Mouse (Mus musculus): ENCODE results near the gene Cldn8. TPM values are rescaled to one million over a fixed set of nuclear protein-coding genes. Genes with fewer than 3 reads are reported as not detected.

Gene Cldn8
- polyA plus RNA-seq, 1 experiment, result not detected

DNA sequence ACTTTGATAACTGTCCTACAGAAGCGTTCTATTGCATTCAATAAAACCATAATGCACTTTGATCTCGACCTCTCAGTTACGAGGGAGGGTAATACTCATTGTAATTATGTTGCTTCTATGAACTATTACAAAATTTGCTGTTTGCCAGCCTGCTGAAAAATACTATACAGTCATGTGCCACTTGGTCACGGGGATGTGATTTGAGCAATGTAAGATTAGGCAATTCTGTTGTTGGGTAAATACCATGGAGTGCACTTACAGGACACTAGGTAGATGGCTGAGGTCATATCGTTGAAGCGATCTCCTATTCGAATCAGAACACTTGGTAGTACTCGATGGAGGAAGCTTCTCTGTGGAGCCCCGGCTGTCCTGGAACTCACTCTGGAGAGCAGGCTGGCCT, 20.4 kb upstream of the Cldn8 start:
- no peaks in the 10 kb centered on the region for H3K4me1 ChIP-seq (ENCODE audit: control insufficient read depth, insufficient read depth, low read length)
- WGBS, result 83% methylated on average over 9 of the region's 9 CpGs
- no peak for TF ChIP-seq CTCF (IDR thresholded peaks at IDR 0.05; ENCODE audit: control insufficient read depth, insufficient read depth, low read length)
- TF ChIP-seq POLR2A (IDR thresholded peaks at IDR 0.05; ENCODE audit: borderline replicate concordance, control insufficient read depth, low read depth, low read length), result no peak
- no peak overlapping the region for H3K27ac ChIP-seq (ENCODE audit: control insufficient read depth, insufficient read depth, low read depth, low read length, poor library complexity)
- H3K4me3 ChIP-seq (replicated peaks; ENCODE audit: control insufficient read depth, low read depth, low read length), result no peak overlapping the region

DNA sequence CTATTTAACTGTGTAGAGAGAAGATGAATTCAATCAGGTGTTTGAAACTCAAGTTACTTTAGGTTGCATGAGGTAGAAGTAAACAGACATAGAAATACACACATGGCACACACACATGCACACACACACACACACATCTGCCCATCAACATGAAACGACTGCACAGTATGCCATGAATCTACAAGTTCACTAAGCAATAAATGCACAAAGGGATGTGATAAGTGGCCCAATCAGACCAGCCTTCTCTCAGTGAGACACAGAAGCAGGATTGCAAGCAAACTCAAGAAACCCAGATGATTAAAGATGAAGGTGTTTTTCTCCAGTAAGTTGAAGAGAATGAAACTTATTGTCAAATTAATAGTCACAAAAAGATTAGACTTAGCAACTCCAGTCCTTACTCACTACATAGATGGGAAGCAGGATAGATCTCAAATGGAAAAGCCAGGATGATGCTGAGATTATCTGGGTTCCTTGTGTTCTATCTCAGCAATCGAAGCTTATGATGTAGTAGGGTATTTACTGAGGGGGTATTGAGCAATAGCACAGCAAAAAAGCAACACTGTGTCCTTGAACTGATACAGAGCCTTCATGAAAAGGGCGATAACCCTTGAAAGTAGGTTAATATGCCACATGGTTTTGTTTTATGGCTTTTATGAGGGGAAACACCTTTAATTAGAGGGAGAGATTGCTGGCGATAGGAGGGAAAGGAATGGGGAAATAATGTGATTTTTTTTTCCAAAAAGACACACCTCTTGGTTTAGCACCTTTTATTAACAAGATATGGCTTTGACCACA, 13.1 kb upstream of the Cldn8 start:
- Histone ChIP-seq H3K27ac (ENCODE audit: control insufficient read depth, insufficient read depth, low read depth, low read length, poor library complexity) (no peak overlapping the region), H3K4me3 (replicated peaks; ENCODE audit: control insufficient read depth, low read depth, low read length) (no peak overlapping the region), H3K4me1 (ENCODE audit: control insufficient read depth, insufficient read depth, low read length) (no peaks in the 10 kb centered on the region)
- WGBS, result 66% methylated on average over 4 of the region's 4 CpGs
- no peak for TF ChIP-seq CTCF (IDR thresholded peaks at IDR 0.05; ENCODE audit: control insufficient read depth, insufficient read depth, low read length)
- TF ChIP-seq POLR2A (IDR thresholded peaks at IDR 0.05; ENCODE audit: borderline replicate concordance, control insufficient read depth, low read depth, low read length), result no peak

DNA sequence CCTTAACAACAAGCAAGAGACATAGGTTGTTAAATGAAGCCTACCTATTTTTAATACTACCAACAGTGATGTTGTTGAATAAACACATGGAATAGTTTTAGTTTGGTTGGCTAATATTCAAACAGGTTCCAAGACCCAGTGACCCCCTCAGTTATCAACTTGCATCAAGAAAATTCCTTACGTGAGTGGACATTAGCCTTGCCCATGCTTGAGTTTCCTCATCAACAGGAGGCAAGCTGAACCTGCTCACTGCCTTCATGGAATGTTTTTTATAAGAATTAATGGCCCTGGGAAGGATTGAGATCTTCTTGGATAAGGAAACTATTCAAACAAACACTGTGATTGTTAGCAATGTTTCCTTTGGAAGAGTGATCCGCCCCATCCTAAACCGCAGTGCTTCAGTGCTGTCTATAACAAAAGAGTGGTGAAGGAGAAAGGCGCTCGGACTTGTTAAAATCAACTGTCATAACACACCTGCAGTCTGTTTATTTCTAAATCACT, 10.0 kb upstream of the Cldn8 start:
- no peak overlapping the region for H3K4me3 ChIP-seq (replicated peaks; ENCODE audit: control insufficient read depth, low read depth, low read length)
- WGBS, result 86% methylated on average over 5 of the region's 5 CpGs
- no peak overlapping the region for H3K27ac ChIP-seq (ENCODE audit: control insufficient read depth, insufficient read depth, low read depth, low read length, poor library complexity)
- TF ChIP-seq CTCF (IDR thresholded peaks at IDR 0.05; ENCODE audit: control insufficient read depth, insufficient read depth, low read length), result no peak
- no peaks in the 10 kb centered on the region for H3K4me1 ChIP-seq (ENCODE audit: control insufficient read depth, insufficient read depth, low read length)

DNA sequence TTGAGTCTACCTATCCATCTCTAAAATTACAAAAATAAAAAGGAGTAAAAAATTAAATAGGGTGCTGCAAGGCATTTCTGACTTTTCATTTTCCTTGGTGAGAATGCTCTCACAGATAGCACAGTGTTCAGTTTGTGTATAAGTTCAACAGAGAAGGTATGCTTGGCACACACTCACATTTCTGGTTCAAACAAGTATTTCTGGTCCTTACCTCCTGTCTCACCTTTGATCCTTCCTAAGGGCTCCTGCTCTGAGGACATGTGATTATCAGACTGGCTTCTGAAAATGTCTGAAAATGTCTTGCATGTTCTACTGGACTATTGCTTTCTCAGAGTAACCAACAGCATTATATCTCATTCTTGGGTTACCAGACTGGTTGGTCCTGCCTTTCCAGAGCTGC, 7.2 kb upstream of the Cldn8 start:
- no peak overlapping the region for H3K4me3 ChIP-seq (replicated peaks; ENCODE audit: control insufficient read depth, low read depth, low read length)
- H3K4me1 ChIP-seq (ENCODE audit: control insufficient read depth, insufficient read depth, low read length), result no peaks in the 10 kb centered on the region
- H3K27ac ChIP-seq (ENCODE audit: control insufficient read depth, insufficient read depth, low read depth, low read length, poor library complexity), result no peak overlapping the region
- no peak for TF ChIP-seq POLR2A (IDR thresholded peaks at IDR 0.05; ENCODE audit: borderline replicate concordance, control insufficient read depth, low read depth, low read length)
- no peak for TF ChIP-seq CTCF (IDR thresholded peaks at IDR 0.05; ENCODE audit: control insufficient read depth, insufficient read depth, low read length)

DNA sequence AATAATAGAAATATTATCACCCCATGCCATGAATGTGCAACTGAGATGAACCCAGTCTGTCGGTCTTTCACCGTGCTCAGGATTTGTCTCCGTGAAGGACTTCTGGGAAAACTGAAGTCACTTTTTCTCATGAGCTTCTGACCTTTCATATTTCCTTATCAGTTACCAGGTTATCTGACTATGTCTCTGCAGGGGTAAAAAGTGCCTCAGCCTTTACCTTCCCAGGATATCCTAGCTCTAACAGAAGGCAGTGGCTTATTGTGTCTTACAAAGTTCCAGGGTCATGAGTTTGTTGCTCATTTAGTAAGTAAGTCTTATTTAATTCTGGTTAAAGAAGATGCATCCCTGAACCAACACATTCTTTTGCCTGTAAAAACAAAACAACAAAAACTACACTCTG, 6.7 kb upstream of the Cldn8 start:
- Histone ChIP-seq H3K4me1 (ENCODE audit: control insufficient read depth, insufficient read depth, low read length) (no peaks in the 10 kb centered on the region), H3K27ac (ENCODE audit: control insufficient read depth, insufficient read depth, low read depth, low read length, poor library complexity) (no peak overlapping the region), H3K4me3 (replicated peaks; ENCODE audit: control insufficient read depth, low read depth, low read length) (no peak overlapping the region)
- TF ChIP-seq POLR2A (IDR thresholded peaks at IDR 0.05; ENCODE audit: borderline replicate concordance, control insufficient read depth, low read depth, low read length) (no peak), CTCF (IDR thresholded peaks at IDR 0.05; ENCODE audit: control insufficient read depth, insufficient read depth, low read length) (no peak)
- 83% methylated on average over 3 of the region's 3 CpGs for WGBS

DNA sequence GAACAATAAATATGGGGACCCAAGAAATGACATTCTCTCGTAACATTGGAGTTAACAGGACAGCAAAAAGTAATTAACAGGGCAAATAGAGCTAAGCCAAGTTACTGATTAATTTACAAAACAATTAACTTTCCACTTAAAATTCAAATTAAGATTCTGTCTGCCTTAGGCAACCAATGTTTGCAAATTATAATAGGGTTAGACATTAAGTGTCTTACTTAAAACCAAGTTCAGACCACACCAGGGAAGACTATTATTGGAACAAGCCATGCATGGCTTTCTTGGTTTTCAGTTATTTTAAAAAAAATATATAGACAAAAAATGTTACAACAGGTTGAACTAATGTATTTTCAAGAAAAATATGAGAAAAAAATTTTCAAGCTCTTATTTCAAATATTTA, 6.1 kb upstream of the Cldn8 start:
- no peaks in the 10 kb centered on the region for H3K4me1 ChIP-seq (ENCODE audit: control insufficient read depth, insufficient read depth, low read length)
- no peak overlapping the region for H3K4me3 ChIP-seq (replicated peaks; ENCODE audit: control insufficient read depth, low read depth, low read length)
- 66% methylated on average over 1 of the region's 1 CpGs for WGBS
- H3K27ac ChIP-seq (ENCODE audit: control insufficient read depth, insufficient read depth, low read depth, low read length, poor library complexity), result no peak overlapping the region
- TF ChIP-seq CTCF (IDR thresholded peaks at IDR 0.05; ENCODE audit: control insufficient read depth, insufficient read depth, low read length) (no peak), POLR2A (IDR thresholded peaks at IDR 0.05; ENCODE audit: borderline replicate concordance, control insufficient read depth, low read depth, low read length) (no peak)

DNA sequence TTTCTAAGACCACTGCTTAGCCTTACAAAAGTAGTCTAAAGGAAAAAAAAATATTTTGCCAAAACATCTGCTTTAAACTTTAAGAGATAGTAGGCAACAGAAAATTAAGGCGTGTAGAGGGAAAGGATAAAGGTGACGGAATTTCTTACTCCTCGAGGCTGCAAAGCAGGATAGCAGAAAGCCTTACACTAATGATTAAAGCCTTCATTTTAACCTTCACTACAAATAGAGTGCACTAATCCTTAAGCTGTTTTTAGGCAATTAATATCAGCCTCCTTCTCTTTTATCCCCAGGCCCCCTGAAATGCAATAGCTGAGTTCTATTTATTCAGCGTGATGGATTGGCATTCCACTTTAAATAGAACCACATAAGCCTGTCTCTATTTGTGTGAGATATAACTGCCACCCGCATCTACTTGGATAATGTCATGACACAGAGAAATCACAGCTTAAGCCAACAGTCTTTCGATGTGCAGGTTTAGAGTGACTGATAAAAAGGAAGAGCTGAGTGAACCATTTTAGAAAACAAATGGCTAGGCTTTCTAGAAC, 1.3 kb downstream of the Cldn8 start:
- H3K4me1 ChIP-seq (ENCODE audit: control insufficient read depth, insufficient read depth, low read length), result no peaks in the 10 kb centered on the region
- H3K27ac ChIP-seq (ENCODE audit: control insufficient read depth, insufficient read depth, low read depth, low read length, poor library complexity), result no peak overlapping the region
- no peak for TF ChIP-seq CTCF (IDR thresholded peaks at IDR 0.05; ENCODE audit: control insufficient read depth, insufficient read depth, low read length)
- 76% methylated on average over 6 of the region's 6 CpGs for WGBS
- H3K4me3 ChIP-seq (replicated peaks; ENCODE audit: control insufficient read depth, low read depth, low read length), result no peak overlapping the region

DNA sequence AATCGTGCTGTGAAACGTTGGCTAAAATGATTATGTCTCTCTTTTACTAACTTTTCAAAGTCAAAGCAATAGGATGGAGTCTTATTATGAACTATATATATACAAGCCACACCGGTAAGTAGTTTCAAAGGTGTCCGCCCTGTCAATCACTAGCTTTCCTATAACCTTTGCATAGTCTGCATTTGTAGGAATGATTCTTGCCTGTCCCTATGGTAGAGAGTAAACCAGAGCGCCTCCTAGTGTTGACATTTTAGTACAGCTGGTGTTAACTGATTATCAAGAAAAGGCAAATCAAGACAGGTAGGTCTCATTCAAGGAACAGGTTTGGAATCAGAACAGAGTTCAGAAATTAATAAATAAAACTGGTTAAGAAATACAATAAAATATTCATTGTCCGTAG, 20.5 kb downstream of the Cldn8 start:
- TF ChIP-seq POLR2A (IDR thresholded peaks at IDR 0.05; ENCODE audit: borderline replicate concordance, control insufficient read depth, low read depth, low read length) (no peak), CTCF (IDR thresholded peaks at IDR 0.05; ENCODE audit: control insufficient read depth, insufficient read depth, low read length) (no peak)
- H3K4me3 ChIP-seq (replicated peaks; ENCODE audit: control insufficient read depth, low read depth, low read length), result no peak overlapping the region
- 58% methylated on average over 6 of the region's 6 CpGs for WGBS
- H3K4me1 ChIP-seq (ENCODE audit: control insufficient read depth, insufficient read depth, low read length), result no peaks in the 10 kb centered on the region
- no peak overlapping the region for H3K27ac ChIP-seq (ENCODE audit: control insufficient read depth, insufficient read depth, low read depth, low read length, poor library complexity)

Data from bone marrow, adult 2 months (tissue).